Mouse (Mus musculus): ENCODE measurements around the gene Sox10. TPM values are rescaled to one million over a fixed set of nuclear protein-coding genes. Genes with fewer than 3 reads are reported as not detected.
A peak's percentile ranks its signal among the peaks of the same experiment; 100 is the strongest.

Sox10 gene
- polyA plus RNA-seq, 1 experiment from 2014 or later, result 16.8 TPM

DNA sequence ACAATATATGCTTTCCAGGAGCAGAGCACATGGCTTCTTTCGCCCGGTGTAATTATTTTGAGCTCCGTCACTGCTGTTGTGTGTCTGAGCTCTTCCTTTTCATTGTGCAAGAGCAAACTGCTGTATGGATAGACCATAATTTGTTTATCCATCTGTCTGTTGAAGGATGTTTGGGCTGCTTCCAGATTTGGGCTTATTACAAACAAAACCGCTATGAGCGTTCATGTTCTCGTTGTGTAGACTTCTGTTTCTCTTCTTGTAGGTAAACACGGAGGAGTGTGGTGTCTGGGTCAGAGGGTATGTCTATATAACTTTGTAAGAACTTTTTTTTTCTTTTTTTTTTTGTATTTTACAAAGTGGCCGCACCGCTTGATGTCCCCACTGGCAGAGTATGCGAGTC, 20.2 kb upstream of the Sox10 start:
- Histone ChIP-seq H3K4me1 (ENCODE audit: control insufficient read depth, insufficient read depth, low read length) (no peaks in the 10 kb centered on the region), H3K9ac (replicated peaks; ENCODE audit: low read depth, low read length) (no peak overlapping the region), H3K27ac (ENCODE audit: low read length) (no peak overlapping the region), H3K27me3 (ENCODE audit: control insufficient read depth, insufficient read depth, low read length) (no peaks in the 10 kb centered on the region), H3K9me3 (ENCODE audit: control insufficient read depth, low read depth, low read length) (no peaks in the 10 kb centered on the region), H3K4me2 (replicated peaks; ENCODE audit: low read depth, low read length) (no peak overlapping the region), H3K36me3 (ENCODE audit: control insufficient read depth, insufficient read depth, low read length) (no peaks in the 10 kb centered on the region), H3K4me3 (ENCODE audit: low read depth, low read length) (no peak overlapping the region)
- 60% methylated on average over 10 of the region's 10 CpGs for WGBS
- ATAC-seq (ENCODE audit: insufficient number of reproducible peaks, insufficient read depth, low FRiP score, low read depth), result no peak

DNA sequence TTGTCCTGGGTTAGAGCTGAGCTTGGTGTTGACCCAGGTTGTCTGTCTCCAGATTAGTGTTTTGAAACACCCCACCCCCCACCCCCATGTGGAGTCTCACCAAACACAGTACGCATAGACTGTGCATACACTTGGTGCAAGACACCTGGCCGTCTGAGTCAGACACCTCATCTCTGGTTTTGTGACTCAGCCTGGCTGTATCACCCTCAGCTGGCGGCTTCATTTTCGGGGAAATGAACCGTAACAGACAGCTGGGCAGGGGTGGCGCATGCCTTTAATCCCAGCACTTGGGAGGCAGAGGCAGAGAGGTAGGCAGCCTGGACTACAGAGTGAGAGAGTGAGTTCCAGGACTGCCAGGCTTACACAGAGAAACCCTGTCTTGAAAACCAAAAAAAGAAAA, 11.9 kb upstream of the Sox10 start:
- H3K9me3 ChIP-seq (ENCODE audit: control insufficient read depth, low read depth, low read length), result no peaks in the 10 kb centered on the region
- H3K9ac ChIP-seq (replicated peaks; ENCODE audit: low read depth, low read length), result no peak overlapping the region
- no peak overlapping the region for H3K27ac ChIP-seq (ENCODE audit: low read length)
- ATAC-seq (ENCODE audit: insufficient number of reproducible peaks, insufficient read depth, low FRiP score, low read depth), result no peak
- no peaks in the 10 kb centered on the region for H3K36me3 ChIP-seq (ENCODE audit: control insufficient read depth, insufficient read depth, low read length)
- no peaks in the 10 kb centered on the region for H3K4me1 ChIP-seq (ENCODE audit: control insufficient read depth, insufficient read depth, low read length)
- no peak overlapping the region for H3K4me2 ChIP-seq (replicated peaks; ENCODE audit: low read depth, low read length)
- H3K27me3 ChIP-seq (ENCODE audit: control insufficient read depth, insufficient read depth, low read length), result no peaks in the 10 kb centered on the region
- WGBS, result 58% methylated on average over 6 of the region's 6 CpGs
- no peak overlapping the region for H3K4me3 ChIP-seq (ENCODE audit: low read depth, low read length)

DNA sequence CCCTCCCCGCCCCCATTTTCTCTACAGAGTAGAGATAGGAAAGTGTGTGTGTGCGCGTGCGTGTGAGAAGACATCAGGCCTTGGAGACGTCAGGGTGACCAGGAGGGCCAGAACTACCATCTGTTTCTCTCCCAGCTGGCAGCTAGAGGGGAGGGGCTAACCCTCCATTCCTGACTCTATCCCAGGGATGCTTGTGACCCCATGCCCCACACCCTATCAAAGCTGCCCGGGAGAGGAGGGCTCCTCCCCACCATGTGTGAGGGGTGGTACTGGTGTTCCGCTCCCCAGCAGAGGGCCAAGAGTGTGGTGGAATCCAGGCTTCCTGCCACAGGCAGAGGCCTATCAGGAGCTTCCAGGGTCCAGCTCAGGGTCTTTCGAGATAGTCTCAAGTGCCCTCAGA, 1.7 kb upstream of the Sox10 start:
- ATAC-seq (ENCODE audit: insufficient number of reproducible peaks, insufficient read depth, low FRiP score, low read depth), result no peak
- H3K9ac ChIP-seq (replicated peaks; ENCODE audit: low read depth, low read length), result no peak overlapping the region
- no peaks in the 10 kb centered on the region for H3K36me3 ChIP-seq (ENCODE audit: control insufficient read depth, insufficient read depth, low read length)
- peaks cover 32% of the 10 kb centered on the region for H3K27me3 ChIP-seq (ENCODE audit: control insufficient read depth, insufficient read depth, low read length)
- H3K9me3 ChIP-seq (ENCODE audit: control insufficient read depth, low read depth, low read length), result no peaks in the 10 kb centered on the region
- no peak overlapping the region for H3K4me3 ChIP-seq (ENCODE audit: low read depth, low read length)
- WGBS, result 45% methylated on average over 8 of the region's 8 CpGs
- no peaks in the 10 kb centered on the region for H3K4me1 ChIP-seq (ENCODE audit: control insufficient read depth, insufficient read depth, low read length)
- no peak overlapping the region for H3K4me2 ChIP-seq (replicated peaks; ENCODE audit: low read depth, low read length)
- H3K27ac ChIP-seq (ENCODE audit: low read length), result no peak overlapping the region

DNA sequence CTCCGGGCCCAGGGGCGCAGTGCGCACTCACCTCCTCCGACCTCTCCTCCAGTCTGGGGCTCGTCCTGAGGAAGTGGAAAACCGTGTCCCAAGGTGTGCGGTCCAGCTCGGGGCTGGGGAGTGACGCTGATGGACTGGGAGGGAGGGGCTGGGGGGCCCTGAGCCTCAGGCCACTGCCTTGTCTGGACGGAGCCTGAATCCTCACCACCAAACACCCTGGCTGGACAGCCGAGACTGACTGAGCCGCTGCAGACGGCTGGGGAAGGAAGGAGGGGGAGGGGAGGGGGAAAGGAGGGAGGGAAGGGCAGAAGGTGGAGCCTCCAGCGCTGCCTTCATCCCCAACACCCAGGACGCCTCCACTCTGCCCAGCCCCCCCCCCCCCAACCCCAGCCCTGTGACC, 789 bp downstream of the Sox10 start:
- peak overlapping the region; percentile 24; the same call in 1 of the 2 replicates for H3K4me3 ChIP-seq (ENCODE audit: low read depth, low read length)
- WGBS, result 7% methylated on average over 12 of the region's 15 CpGs
- H3K9me3 ChIP-seq (ENCODE audit: control insufficient read depth, low read depth, low read length), result no peaks in the 10 kb centered on the region
- peak; percentile 24; the same call in 1 of the 2 replicates for ATAC-seq (ENCODE audit: insufficient number of reproducible peaks, insufficient read depth, low FRiP score, low read depth)
- peaks cover 32% of the 10 kb centered on the region for H3K27me3 ChIP-seq (ENCODE audit: control insufficient read depth, insufficient read depth, low read length)
- no peaks in the 10 kb centered on the region for H3K4me1 ChIP-seq (ENCODE audit: control insufficient read depth, insufficient read depth, low read length)
- H3K9ac ChIP-seq (replicated peaks; ENCODE audit: low read depth, low read length), result no peak overlapping the region
- no peak overlapping the region for H3K4me2 ChIP-seq (replicated peaks; ENCODE audit: low read depth, low read length)
- H3K36me3 ChIP-seq (ENCODE audit: control insufficient read depth, insufficient read depth, low read length), result no peaks in the 10 kb centered on the region
- no peak overlapping the region for H3K27ac ChIP-seq (ENCODE audit: low read length)

DNA sequence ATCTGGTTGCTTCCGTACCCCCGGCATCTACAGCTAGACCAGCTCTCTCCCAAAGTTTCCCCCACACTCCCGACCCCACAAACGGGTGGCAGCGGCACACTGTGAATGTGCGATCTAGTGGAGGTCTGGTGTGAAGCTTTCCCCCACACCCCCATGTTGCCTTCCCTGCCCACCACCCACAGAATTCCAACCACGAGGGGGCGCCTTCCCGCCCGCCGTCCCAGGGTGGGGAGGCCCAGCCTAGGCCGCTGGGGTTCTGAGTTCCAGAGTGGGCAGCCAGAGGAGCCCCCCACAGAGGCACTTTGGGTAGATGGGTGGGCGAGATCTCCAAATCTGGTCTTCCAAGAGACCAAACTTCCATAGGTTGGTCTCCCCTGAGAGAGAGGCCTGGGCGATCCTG, 2.2 kb downstream of the Sox10 start:
- Histone ChIP-seq H3K4me2 (replicated peaks; ENCODE audit: low read depth, low read length) (no peak overlapping the region), H3K27ac (ENCODE audit: low read length) (no peak overlapping the region; the same call in 1 of the 2 replicates), H3K27me3 (ENCODE audit: control insufficient read depth, insufficient read depth, low read length) (peaks cover 32% of the 10 kb centered on the region), H3K4me3 (ENCODE audit: low read depth, low read length) (peak overlapping the region; percentile 24; the same call in 1 of the 2 replicates), H3K36me3 (ENCODE audit: control insufficient read depth, insufficient read depth, low read length) (no peaks in the 10 kb centered on the region), H3K4me1 (ENCODE audit: control insufficient read depth, insufficient read depth, low read length) (no peaks in the 10 kb centered on the region), H3K9ac (replicated peaks; ENCODE audit: low read depth, low read length) (no peak overlapping the region; the same call in 1 of the 2 replicates), H3K9me3 (ENCODE audit: control insufficient read depth, low read depth, low read length) (no peaks in the 10 kb centered on the region)
- no peak for ATAC-seq (ENCODE audit: insufficient number of reproducible peaks, insufficient read depth, low FRiP score, low read depth)
- 37% methylated on average over 14 of the region's 14 CpGs for WGBS

DNA sequence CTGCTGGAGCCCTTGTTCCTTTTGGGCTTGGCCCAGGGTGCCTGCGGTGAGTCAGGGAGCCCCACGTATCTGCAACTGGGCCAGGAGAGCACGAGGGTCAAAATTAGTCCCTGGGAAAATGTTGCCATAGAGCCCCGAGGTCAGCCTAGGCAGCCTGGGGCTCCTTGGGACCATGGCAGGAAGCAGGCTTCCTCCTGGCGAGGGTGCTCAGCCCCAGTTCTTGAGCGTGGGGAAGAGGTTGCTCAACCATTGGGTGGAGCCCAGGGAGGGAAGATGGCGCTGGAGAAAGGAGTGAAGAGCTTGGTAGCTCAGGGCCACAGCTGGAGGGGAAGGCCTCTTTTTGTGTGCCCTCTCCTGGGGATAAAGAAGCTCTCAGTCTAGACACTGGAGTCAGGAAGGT, 2.7 kb downstream of the Sox10 start:
- no peaks in the 10 kb centered on the region for H3K4me1 ChIP-seq (ENCODE audit: control insufficient read depth, insufficient read depth, low read length)
- H3K9ac ChIP-seq (replicated peaks; ENCODE audit: low read depth, low read length), result no peak overlapping the region
- H3K4me2 ChIP-seq (replicated peaks; ENCODE audit: low read depth, low read length), result no peak overlapping the region
- 72% methylated on average over 7 of the region's 7 CpGs for WGBS
- no peak overlapping the region; the same call in 1 of the 2 replicates for H3K4me3 ChIP-seq (ENCODE audit: low read depth, low read length)
- no peaks in the 10 kb centered on the region for H3K9me3 ChIP-seq (ENCODE audit: control insufficient read depth, low read depth, low read length)
- H3K27ac ChIP-seq (ENCODE audit: low read length), result no peak overlapping the region
- ATAC-seq (ENCODE audit: insufficient number of reproducible peaks, insufficient read depth, low FRiP score, low read depth), result no peak
- no peaks in the 10 kb centered on the region for H3K36me3 ChIP-seq (ENCODE audit: control insufficient read depth, insufficient read depth, low read length)
- peaks cover 32% of the 10 kb centered on the region for H3K27me3 ChIP-seq (ENCODE audit: control insufficient read depth, insufficient read depth, low read length)

DNA sequence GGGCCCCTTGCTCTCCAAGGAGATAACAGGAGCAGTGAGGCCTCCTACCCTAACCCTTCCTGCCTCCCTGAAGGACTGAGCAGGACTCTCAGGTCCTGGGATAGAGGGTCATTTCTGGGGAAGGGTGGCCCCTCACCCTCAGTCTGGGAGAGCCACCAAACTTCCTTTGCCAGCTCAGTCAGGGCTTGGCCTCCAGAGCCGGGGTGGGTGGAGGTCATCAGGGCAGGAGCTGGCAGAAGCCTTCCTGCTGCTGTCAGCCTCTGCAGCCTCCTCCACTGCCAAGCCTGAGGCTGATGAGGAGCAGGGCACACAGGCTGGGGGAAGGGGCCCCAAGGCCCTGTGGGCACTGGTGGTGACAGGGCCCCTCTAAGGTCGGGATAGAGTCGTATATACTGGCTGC, 9.5 kb downstream of the Sox10 start:
- Histone ChIP-seq H3K36me3 (ENCODE audit: control insufficient read depth, insufficient read depth, low read length) (peaks cover 15% of the 10 kb centered on the region), H3K9me3 (ENCODE audit: control insufficient read depth, low read depth, low read length) (no peaks in the 10 kb centered on the region), H3K4me1 (ENCODE audit: control insufficient read depth, insufficient read depth, low read length) (no peaks in the 10 kb centered on the region), H3K27ac (ENCODE audit: low read length) (no peak overlapping the region), H3K4me3 (ENCODE audit: low read depth, low read length) (no peak overlapping the region), H3K4me2 (replicated peaks; ENCODE audit: low read depth, low read length) (no peak overlapping the region), H3K27me3 (ENCODE audit: control insufficient read depth, insufficient read depth, low read length) (no peaks in the 10 kb centered on the region; the same call in 1 of the 2 replicates), H3K9ac (replicated peaks; ENCODE audit: low read depth, low read length) (no peak overlapping the region)
- ATAC-seq (ENCODE audit: insufficient number of reproducible peaks, insufficient read depth, low FRiP score, low read depth), result no peak
- WGBS, result 34% methylated on average over 3 of the region's 3 CpGs

DNA sequence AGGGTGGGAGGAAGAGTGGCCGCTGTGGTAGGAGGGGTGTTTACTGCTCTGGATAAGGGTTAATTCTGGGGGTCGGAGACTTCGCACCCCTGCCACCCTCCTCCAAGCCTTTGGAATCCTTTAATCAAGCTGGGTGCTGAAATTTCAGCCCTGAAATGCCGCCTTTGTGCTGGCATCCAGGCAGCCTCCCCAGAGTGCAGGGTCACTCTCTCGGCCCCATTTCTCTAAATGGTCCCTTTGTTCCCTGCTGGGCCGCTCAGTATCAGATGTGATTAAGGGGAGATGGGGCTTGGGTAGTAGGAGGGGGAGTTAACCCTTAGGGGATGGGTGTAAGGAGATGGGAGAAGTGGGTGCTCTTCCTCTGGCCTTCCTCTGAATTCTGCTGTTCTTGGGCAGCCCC, 12.3 kb downstream of the Sox10 start:
- Histone ChIP-seq H3K27ac (ENCODE audit: low read length) (no peak overlapping the region), H3K4me2 (replicated peaks; ENCODE audit: low read depth, low read length) (no peak overlapping the region), H3K9me3 (ENCODE audit: control insufficient read depth, low read depth, low read length) (no peaks in the 10 kb centered on the region), H3K9ac (replicated peaks; ENCODE audit: low read depth, low read length) (no peak overlapping the region), H3K4me1 (ENCODE audit: control insufficient read depth, insufficient read depth, low read length) (no peaks in the 10 kb centered on the region), H3K36me3 (ENCODE audit: control insufficient read depth, insufficient read depth, low read length) (peaks cover 22% of the 10 kb centered on the region), H3K4me3 (ENCODE audit: low read depth, low read length) (no peak overlapping the region), H3K27me3 (ENCODE audit: control insufficient read depth, insufficient read depth, low read length) (no peaks in the 10 kb centered on the region)
- ATAC-seq (ENCODE audit: insufficient number of reproducible peaks, insufficient read depth, low FRiP score, low read depth), result no peak
- WGBS, result 51% methylated on average over 6 of the region's 6 CpGs

DNA sequence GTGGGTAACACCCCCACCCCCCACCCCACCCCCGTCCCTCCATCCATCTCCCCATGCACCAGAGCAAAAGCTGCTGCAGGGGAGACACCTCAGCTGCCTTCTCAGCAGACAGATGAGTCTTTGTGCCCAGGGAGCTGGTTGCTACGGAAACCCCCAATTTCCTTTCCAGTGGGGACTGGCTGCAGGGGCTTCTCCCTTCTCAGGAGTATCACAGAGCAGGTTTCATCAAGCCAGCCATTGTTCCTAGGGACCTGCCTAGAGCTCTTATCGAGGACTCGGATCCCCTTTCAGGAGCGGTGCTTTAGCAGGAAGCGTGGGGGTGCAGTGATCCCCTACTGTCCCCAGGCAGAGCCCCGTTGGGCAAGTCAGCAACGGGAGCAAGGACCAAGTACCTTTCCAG, 13.2 kb downstream of the Sox10 start:
- Histone ChIP-seq H3K4me1 (ENCODE audit: control insufficient read depth, insufficient read depth, low read length) (no peaks in the 10 kb centered on the region), H3K9ac (replicated peaks; ENCODE audit: low read depth, low read length) (no peak overlapping the region), H3K27me3 (ENCODE audit: control insufficient read depth, insufficient read depth, low read length) (no peaks in the 10 kb centered on the region), H3K4me2 (replicated peaks; ENCODE audit: low read depth, low read length) (no peak overlapping the region), H3K36me3 (ENCODE audit: control insufficient read depth, insufficient read depth, low read length) (peaks cover 30% of the 10 kb centered on the region), H3K4me3 (ENCODE audit: low read depth, low read length) (no peak overlapping the region), H3K27ac (ENCODE audit: low read length) (peak overlapping the region; percentile 59; the same call in 1 of the 2 replicates), H3K9me3 (ENCODE audit: control insufficient read depth, low read depth, low read length) (no peaks in the 10 kb centered on the region)
- 81% methylated on average over 8 of the region's 8 CpGs for WGBS
- ATAC-seq (ENCODE audit: insufficient number of reproducible peaks, insufficient read depth, low FRiP score, low read depth), result no peak

All from stomach, embryonic 14.5 days (tissue).